Mouse (Mus musculus) CD4-positive, CD25-positive, alpha-beta regulatory T cell, adult 4 months (primary cell): ENCODE data around the gene Dusp18. TPM values are rescaled to one million over a fixed set of nuclear protein-coding genes. Genes with fewer than 3 reads are reported as not detected.

Experiments used
- ATAC-seq: one replicate; pipeline ENCODE4 v1.8.0; 2017
- polyA plus RNA-seq, 2 experiments: library from polyadenylated mRNA; unstranded; fragments of 100-300 nt; shearing (Covaris generic); gene quantifications; one replicate each; pipeline ENCODE4 v1.2.1; 2017

The Dusp18 gene
- polyA plus RNA-seq, 2 experiments from 2014 or later = 0.36 to 0.63 TPM

DNA sequence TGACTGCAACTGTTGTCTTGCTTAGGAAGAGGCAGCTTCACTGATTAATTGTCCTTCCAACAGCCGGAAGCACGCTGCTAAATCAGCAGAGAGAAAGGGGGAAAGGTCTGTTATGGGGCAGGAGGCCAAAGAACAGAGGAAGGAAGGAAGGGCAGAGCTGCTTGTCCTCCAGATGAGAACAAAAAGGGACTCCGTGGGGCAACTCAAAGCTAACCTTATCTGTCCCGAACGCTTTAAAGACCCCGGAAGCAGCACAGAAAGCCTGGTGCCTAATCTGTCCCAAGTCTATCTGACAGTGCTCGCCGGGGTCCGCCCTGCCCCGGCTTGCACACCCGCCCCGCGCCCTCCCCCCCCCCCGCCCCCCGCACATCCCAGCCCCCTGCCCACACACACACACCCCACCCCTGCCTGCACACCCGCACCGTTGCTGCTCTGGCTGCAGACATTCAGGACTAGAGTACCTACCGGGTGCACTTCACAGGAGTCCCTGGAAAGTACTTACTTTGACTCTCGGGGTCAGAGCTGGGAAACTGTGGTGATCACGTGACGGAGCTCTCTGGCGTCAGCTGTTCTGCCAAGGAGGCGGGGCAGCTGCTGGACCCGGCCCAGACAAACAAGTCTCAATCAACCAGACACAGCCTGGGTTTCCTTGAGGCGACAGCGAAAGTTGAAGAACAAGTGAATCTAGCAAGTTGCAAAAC, 36.6 kb downstream of the Dusp18 start, which contains the start of gene Tcn2:
Gene Tcn2 (minus strand): TSS at position 649 of the 701 bp plus-strand sequence.
- peak; percentile 93 for ATAC-seq

DNA sequence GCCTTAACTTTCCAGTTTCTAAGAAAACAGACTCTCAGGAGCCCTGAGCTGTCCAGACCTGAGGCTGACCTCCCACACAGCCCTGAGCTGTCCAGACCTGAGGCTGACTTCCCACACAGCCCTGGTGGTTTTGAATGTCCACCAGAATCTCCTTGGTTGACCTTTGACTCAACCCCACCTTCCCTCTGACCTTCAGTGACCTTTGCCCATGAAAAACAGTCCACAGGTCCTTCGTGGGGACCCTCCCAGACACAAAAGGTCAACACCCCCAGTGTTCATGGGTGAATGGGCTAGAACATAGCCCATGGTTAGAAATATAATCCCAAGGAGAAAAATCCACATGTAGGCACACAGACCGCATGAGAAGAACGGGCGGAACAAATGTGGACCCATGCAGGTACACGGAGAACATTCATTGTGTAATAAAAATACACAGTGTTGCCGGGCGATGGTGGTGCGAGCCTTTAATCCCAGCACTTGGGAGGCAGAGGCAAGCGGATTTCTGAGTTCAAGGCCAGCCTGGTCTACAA, 38.8 kb downstream of the Dusp18 start:
- ATAC-seq = no peak

DNA sequence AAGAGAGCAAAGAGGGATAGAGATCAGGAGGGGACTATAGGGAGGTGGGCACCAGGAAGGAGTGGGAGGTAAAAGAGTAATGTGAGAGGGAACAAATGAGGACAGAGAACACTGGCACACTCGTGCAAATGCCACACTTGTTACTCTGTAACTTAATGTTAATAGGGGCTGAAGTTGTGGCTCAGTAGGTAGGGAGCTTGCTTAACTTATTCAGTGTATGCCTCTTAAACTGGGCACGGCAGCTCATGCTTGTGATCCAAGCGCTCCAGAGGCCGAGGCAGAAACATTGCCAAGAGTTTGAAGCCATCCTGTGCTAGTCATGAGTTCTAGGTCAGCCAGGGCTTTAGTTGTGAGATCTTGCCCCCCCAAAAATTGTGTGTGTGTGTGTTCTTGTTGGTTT, 40.1 kb downstream of the Dusp18 start:
- ATAC-seq = no peak

DNA sequence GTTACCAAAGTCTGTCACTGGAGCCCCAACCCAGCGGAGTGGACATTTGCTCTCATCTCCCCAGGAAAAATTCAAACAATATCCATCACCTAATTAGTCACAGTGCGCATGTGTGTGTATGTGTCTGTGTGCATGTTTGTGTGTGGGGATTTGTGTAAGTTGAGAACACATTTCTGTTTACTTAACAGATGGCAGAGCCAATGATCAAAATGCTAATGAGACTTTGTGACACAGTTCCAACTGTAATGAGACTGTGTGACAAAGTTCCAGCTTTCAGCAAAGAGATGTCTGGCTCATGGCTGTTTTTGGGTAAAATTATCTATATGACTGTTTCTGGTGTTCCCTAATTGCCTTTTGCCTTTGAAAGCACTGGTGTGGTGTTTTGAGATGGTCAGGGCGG, 41.3 kb downstream of the Dusp18 start:
- ATAC-seq = no peak

- no peak for ATAC-seq
Measured at GRCm38 (mm10) chr11:3937321-3937874, 42.4 kb downstream of the Dusp18 start.

- ATAC-seq = no peak
Measured at GRCm38 (mm10) chr11:3941371-3941770, 46.3 kb downstream of the Dusp18 start.

GRCm38 (mm10) chr11:3946386-3946785, 51.3 kb downstream of the Dusp18 start:
- no peak for ATAC-seq

Other genes with a start within 250 kb of the Dusp18 start
- gene Morc2a, start 246.0 kb upstream of the Dusp18 start, polyA plus RNA-seq = 10 to 100 TPM in 1 of 2 experiments, 1 to 10 TPM in 1; 8.1 to 10.7 TPM
- gene Osbp2, start 31.3 kb upstream of the Dusp18 start, polyA plus RNA-seq = not detected
- not detected for gene 4921536K21Rik, start 142 bp upstream of the Dusp18 start, polyA plus RNA-seq
- 1 to 10 TPM in 1 of 2 experiments, under 1 TPM in 1; 0.75 to 2.2 TPM for gene Slc35e4, start 19.4 kb downstream of the Dusp18 start, polyA plus RNA-seq
- gene Tcn2, start 36.9 kb downstream of the Dusp18 start, polyA plus RNA-seq = 10 to 100 TPM; 28.0 to 31.2 TPM
- 100 to 1,000 TPM in 1 of 2 experiments, 10 to 100 TPM in 1; 82.0 to 111 TPM for gene Pes1, start 68.7 kb downstream of the Dusp18 start, polyA plus RNA-seq
- gene 4930556J24Rik, start 81.5 kb downstream of the Dusp18 start, polyA plus RNA-seq = not detected
- gene Gal3st1, start 88.4 kb downstream of the Dusp18 start, polyA plus RNA-seq = not detected
- gene Sec14l4, start 136.2 kb downstream of the Dusp18 start, polyA plus RNA-seq = not detected
- gene Sec14l3, start 169.6 kb downstream of the Dusp18 start, polyA plus RNA-seq = not detected
- 1 to 10 TPM; 1.2 to 1.8 TPM for gene Mtfp1, start 200.2 kb downstream of the Dusp18 start, polyA plus RNA-seq
- 1 to 10 TPM in 1 of 2 experiments, under 1 TPM in 1; 0.71 to 3.8 TPM for gene Sec14l2, start 228.2 kb downstream of the Dusp18 start, polyA plus RNA-seq
- 10 to 100 TPM in 1 of 2 experiments, 1 to 10 TPM in 1; 7.3 to 11.2 TPM for gene Rnf215, start 240.0 kb downstream of the Dusp18 start, polyA plus RNA-seq